Mouse (Mus musculus) heart, embryonic 14.5 days (tissue): ENCODE measurements at regions not wholly inside any gene's neighbourhood (a gene's known extent, or its start where the extent isn't known, plus 50 kb on each side); places are given as distances from the start of the nearest gene placed in this dataset.

Experiments
- ATAC-seq: fragments of 200-750 bp; cut with Nextera tagmentation; 2 replicates; pipeline ENCODE4 v1.8.0; 2017; ENCODE audit warnings: low read depth, moderate TSS enrichment; ENCODE audit not compliant: insufficient number of reproducible peaks, insufficient read depth, low FRiP score
- H3K27ac ChIP-seq, 2 experiments: fragments of 200-500 bp in 1 of 2; fragments of 300-500 bp in 1 of 2; sonication (generic) in 1 of 2; replicated peaks in 1 of 2; 2 replicates each; pipeline ENCODE4 v1.5.1; 2012 to 2014; ENCODE audit warnings: low read depth in 2 of 2, low read length in 2 of 2, control low read depth in 1 of 2, mild to moderate bottlenecking in 1 of 2, mixed read lengths in 1 of 2; ENCODE audit not compliant: control insufficient read depth in 1 of 2, insufficient read depth in 1 of 2
- H3K27me3 ChIP-seq: fragments of 300-500 bp; sonication (generic); 2 replicates; pipeline ENCODE4 v1.6.1; 2014; ENCODE audit warnings: mild to moderate bottlenecking, low read length, control low read depth; ENCODE audit not compliant: control insufficient read depth, insufficient read depth
- H3K36me3 ChIP-seq: fragments of 300-500 bp; sonication (generic); 2 replicates; pipeline ENCODE4 v1.6.1; 2014; ENCODE audit warnings: mild to moderate bottlenecking, control low read depth, low read length, mixed read lengths; ENCODE audit not compliant: control insufficient read depth, insufficient read depth
- H3K4me1 ChIP-seq, 2 experiments: fragments of 200-500 bp in 1 of 2; fragments of 300-500 bp in 1 of 2; sonication (generic) in 1 of 2; 2 replicates each; pipeline ENCODE4 v1.6.1; 2012 to 2014; ENCODE audit warnings: low read length in 2 of 2, control low read depth in 1 of 2, mixed read lengths in 1 of 2; ENCODE audit not compliant: control insufficient read depth in 2 of 2, insufficient read depth in 2 of 2
- H3K4me2 ChIP-seq: fragments of 300-500 bp; sonication (generic); 2 replicates; pipeline ENCODE4 v1.6.1; 2014; ENCODE audit warnings: mild to moderate bottlenecking, low read length
- H3K4me3 ChIP-seq, 2 experiments: fragments of 200-500 bp in 1 of 2; fragments of 300-500 bp in 1 of 2; sonication (generic) in 1 of 2; 2 replicates each; pipeline ENCODE4 v1.5.1; 2012 to 2014; ENCODE audit warnings: low read length in 2 of 2, mild to moderate bottlenecking in 2 of 2, control low read depth in 1 of 2, low read depth in 1 of 2, moderate library complexity in 1 of 2; ENCODE audit not compliant: control insufficient read depth in 1 of 2, insufficient read depth in 1 of 2
- H3K9ac ChIP-seq: fragments of 300-500 bp; sonication (generic); 2 replicates; pipeline ENCODE4 v1.6.1; 2014; ENCODE audit warnings: mild to moderate bottlenecking, low read length
- H3K9me3 ChIP-seq: fragments of 300-500 bp; sonication (generic); 2 replicates; pipeline ENCODE4 v1.6.1; 2016; ENCODE audit warnings: low read length, control low read depth; ENCODE audit not compliant: control insufficient read depth
- WGBS: fragments of 180-500 bp; shearing (Covaris S2); extraction: QIAGEN DNeasy Blood & Tissue Kit; methylation state at CpG from one replicate; pipeline ENCODE4 v1.1.7; 2014; 5-methylcytosine and 5-hydroxymethylcytosine counted together

- Histone ChIP-seq H3K9ac (no peak overlapping the region), H3K27me3 (no peaks in the 10 kb centered on the region), H3K27ac (0 out of 4 replicates have a peak overlapping the region, but pooled peaks of 1 of the 2 experiments have one; percentile 46), H3K4me1 (peaks cover 0 to 2% of the 10 kb centered on the region in 2 experiments; a peak in 1 of 4 replicates), H3K4me2 (no peak overlapping the region), H3K36me3 (no peaks in the 10 kb centered on the region), H3K4me3 (no peak overlapping the region), H3K9me3 (no peaks in the 10 kb centered on the region)
- ATAC-seq, result no peak
- 81% methylated on average over 17 of the region's 17 CpGs for WGBS
Measured at GRCm38 (mm10) chr4:82173461-82174085, 532.0 kb downstream of the Nfib start.

DNA sequence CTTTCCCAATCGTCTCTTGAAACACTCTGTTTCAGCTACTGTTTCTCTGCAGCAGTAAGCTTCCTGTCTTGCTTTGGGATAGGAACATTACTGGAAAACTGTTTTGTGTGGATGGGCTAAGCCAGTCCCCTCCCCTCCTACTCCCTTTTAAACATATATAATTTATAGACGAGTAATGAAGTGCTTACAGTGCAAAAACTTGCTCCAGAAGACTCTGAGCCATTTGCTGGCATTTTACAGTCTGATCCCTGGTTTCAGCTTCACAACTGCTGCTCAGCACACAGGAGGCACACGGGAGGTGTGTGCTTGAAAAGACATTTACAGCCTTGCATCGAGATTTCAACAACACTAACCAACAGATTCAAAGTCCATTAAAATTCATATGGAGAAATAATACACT lies 534.6 kb downstream of the Nfib start:
- no peaks in the 10 kb centered on the region for H3K27me3 ChIP-seq
- no peak overlapping the region for H3K9ac ChIP-seq
- no peak overlapping the region for H3K4me2 ChIP-seq
- H3K4me3 ChIP-seq, result no peak overlapping the region
- no peaks in the 10 kb centered on the region for H3K9me3 ChIP-seq
- no peak for ATAC-seq
- H3K36me3 ChIP-seq, result no peaks in the 10 kb centered on the region
- WGBS, result 63% methylated on average over 4 of the region's 4 CpGs
- H3K27ac ChIP-seq, result no peak overlapping the region
- peaks cover 6 to 11% of the 10 kb centered on the region in 2 experiments for H3K4me1 ChIP-seq

DNA sequence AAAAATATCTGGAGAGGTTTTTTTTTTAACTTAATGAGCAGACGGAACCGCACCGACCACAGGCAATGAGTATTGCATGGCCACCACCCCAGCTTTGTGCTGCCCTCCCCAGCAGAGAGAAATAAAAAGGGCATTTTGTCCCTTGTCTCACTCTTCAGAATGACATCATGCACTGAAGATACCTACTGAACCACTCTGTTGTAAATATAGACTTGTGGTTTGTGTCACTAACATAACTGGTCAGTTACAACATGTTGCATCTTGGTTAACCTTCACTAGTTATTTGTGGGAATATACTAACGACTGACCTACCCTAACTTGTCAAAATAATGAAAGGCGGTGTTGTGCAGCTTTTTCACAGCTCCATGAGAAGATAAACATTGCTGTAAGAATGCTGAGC lies 537.5 kb downstream of the Nfib start:
- Histone ChIP-seq H3K4me3 (no peak overlapping the region), H3K27me3 (no peaks in the 10 kb centered on the region), H3K4me2 (no peak overlapping the region), H3K4me1 (peaks cover 12 to 27% of the 10 kb centered on the region in 2 experiments), H3K27ac (no peak overlapping the region), H3K36me3 (no peaks in the 10 kb centered on the region), H3K9me3 (no peaks in the 10 kb centered on the region), H3K9ac (no peak overlapping the region)
- 61% methylated on average over 5 of the region's 5 CpGs for WGBS
- ATAC-seq, result no peak

DNA sequence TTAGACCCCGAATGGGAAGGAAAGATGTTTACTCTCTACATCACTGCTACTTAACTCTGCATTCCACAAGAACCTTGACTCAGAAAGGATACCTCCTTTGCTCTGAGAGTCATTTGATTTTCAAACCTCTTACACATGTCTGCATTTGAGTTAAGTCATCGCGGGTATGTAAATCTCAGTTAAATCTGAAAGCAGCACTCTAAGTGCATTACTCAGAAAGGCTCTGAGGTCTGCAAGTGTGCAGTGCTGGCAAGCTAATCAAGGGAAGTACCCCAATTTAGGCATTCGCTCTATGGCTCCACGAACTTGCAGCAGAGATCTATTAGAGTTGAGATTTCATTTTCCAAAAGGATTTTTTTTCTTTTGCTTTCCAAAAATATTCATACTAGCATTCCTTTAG lies 538.2 kb downstream of the Nfib start:
- H3K9ac ChIP-seq, result no peak overlapping the region
- H3K4me1 ChIP-seq, result peaks cover 12 to 27% of the 10 kb centered on the region in 2 experiments
- H3K27ac ChIP-seq, result no peak overlapping the region
- WGBS, result 67% methylated on average over 5 of the region's 5 CpGs
- H3K4me3 ChIP-seq, result no peak overlapping the region
- no peak overlapping the region for H3K4me2 ChIP-seq
- H3K36me3 ChIP-seq, result no peaks in the 10 kb centered on the region
- no peak for ATAC-seq
- no peaks in the 10 kb centered on the region for H3K27me3 ChIP-seq
- H3K9me3 ChIP-seq, result no peaks in the 10 kb centered on the region

GRCm38 (mm10) chr4:82166826-82167225 lies 538.7 kb downstream of the Nfib start:
- no peak overlapping the region for H3K4me2 ChIP-seq
- H3K9ac ChIP-seq, result no peak overlapping the region
- no peaks in the 10 kb centered on the region for H3K27me3 ChIP-seq
- no peaks in the 10 kb centered on the region for H3K9me3 ChIP-seq
- no peaks in the 10 kb centered on the region for H3K36me3 ChIP-seq
- H3K4me1 ChIP-seq, result peaks cover 12 to 27% of the 10 kb centered on the region in 2 experiments
- no peak overlapping the region for H3K27ac ChIP-seq
- 86% methylated on average over 1 of the region's 1 CpGs for WGBS
- no peak for ATAC-seq
- no peak overlapping the region for H3K4me3 ChIP-seq

DNA sequence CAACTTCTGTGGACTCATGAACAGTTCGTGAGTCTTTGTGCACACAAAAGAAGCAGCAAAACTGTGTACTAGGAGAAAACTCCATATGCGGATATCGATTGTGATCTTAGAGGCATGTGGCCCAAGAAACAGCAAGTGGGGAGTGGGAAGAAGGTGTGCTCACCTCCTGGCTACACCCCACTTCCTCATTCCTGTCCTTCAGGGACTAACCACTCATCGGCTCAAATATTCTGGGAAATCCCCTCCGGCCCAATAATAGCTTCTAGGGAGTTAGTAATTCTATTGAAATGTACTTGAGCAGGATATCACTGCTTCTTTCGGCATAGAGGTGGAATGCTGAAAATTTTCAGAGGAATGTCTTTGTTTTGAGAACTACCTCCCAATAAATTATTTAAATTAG lies 539.5 kb downstream of the Nfib start:
- Histone ChIP-seq H3K27me3 (no peaks in the 10 kb centered on the region), H3K9me3 (no peaks in the 10 kb centered on the region), H3K4me2 (no peak overlapping the region), H3K4me1 (peaks cover 14 to 27% of the 10 kb centered on the region in 2 experiments), H3K4me3 (no peak overlapping the region), H3K36me3 (no peaks in the 10 kb centered on the region), H3K9ac (no peak overlapping the region), H3K27ac (no peak overlapping the region)
- ATAC-seq, result no peak
- 58% methylated on average over 6 of the region's 6 CpGs for WGBS

DNA sequence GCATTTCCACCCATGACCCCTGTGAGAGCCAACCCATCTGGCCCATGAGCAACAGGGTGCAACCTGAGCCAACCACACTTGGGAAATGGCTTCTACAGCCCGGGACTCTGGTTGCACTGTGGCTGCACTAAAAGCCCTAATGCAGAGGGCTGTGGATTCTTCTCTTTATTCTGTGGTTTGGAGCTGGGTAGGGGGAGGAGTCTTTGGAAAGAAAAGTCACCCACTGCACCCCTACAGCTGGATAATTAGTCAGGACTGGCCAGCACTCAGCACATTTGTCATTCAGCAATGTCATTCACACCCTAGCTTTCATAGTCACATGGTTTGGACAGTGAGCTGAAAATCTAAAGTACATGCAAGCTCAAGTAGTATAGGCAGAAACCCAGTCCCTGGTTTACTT lies 541.5 kb downstream of the Nfib start:
- ATAC-seq, result 0 out of 2 replicates have a peak, but pooled peaks have one; percentile 17

GRCm38 (mm10) chr4:82161818-82162217 lies 543.7 kb downstream of the Nfib start:
- Histone ChIP-seq H3K4me3 (no peak overlapping the region), H3K9ac (no peak overlapping the region), H3K27ac (no peak overlapping the region), H3K4me2 (no peak overlapping the region), H3K9me3 (no peaks in the 10 kb centered on the region), H3K27me3 (no peaks in the 10 kb centered on the region), H3K4me1 (peaks cover 20 to 35% of the 10 kb centered on the region in 2 experiments), H3K36me3 (no peaks in the 10 kb centered on the region)
- WGBS, result 67% methylated on average over 2 of the region's 2 CpGs
- ATAC-seq, result no peak

More for the DNA sequence above, 541.5 kb downstream of the Nfib start:
- 40% methylated on average over 1 of the region's 1 CpGs for WGBS
- H3K4me3 ChIP-seq, result no peak overlapping the region
- no peaks in the 10 kb centered on the region for H3K27me3 ChIP-seq
- H3K9ac ChIP-seq, result no peak overlapping the region
- H3K4me1 ChIP-seq, result peaks cover 21 to 38% of the 10 kb centered on the region in 2 experiments
- H3K4me2 ChIP-seq, result peak overlapping the region; percentile 26; the same call in 1 of the 2 replicates
- H3K9me3 ChIP-seq, result no peaks in the 10 kb centered on the region
- peak overlapping the region; percentile 64 to 65; a peak in 3 of 4 replicates for H3K27ac ChIP-seq
- no peaks in the 10 kb centered on the region for H3K36me3 ChIP-seq
